Mouse (Mus musculus) spleen, adult 18-20 months (tissue): ENCODE data around the gene Napepld.
"Not testable (repeated sequence)": the region's sequence is repeated elsewhere in the genome, so short reads cannot be mapped to it uniquely, and the experiment has no call there.

Source experiments
- DNase-seq, 2 experiments: peaks; one replicate each; pipeline ENCODE4 v3.0.0; 2022; ENCODE audit warnings: mixed read lengths in 2 of 2

The Napepld gene

GRCm38 (mm10) chr5:21701351-21702008 lies at the start of gene Napepld:
TSS of gene Napepld (minus strand) at chr5:21701396.
- peak; percentile 99 to 100 for DNase-seq

GRCm38 (mm10) chr5:21745966-21746365 lies 44.8 kb upstream of the Napepld start:
- no peak for DNase-seq

GRCm38 (mm10) chr5:21744651-21745050 lies 43.5 kb upstream of the Napepld start:
- DNase-seq, result no peak

- no peak for DNase-seq
Measured at GRCm38 (mm10) chr5:21743606-21744005, 42.4 kb upstream of the Napepld start.

- no peak for DNase-seq
Measured at GRCm38 (mm10) chr5:21739881-21740280, 38.7 kb upstream of the Napepld start.

- DNase-seq, result no peak
Measured at GRCm38 (mm10) chr5:21739120-21739519, 37.9 kb upstream of the Napepld start.

GRCm38 (mm10) chr5:21737620-21738019 lies 36.4 kb upstream of the Napepld start:
- no peak for DNase-seq

GRCm38 (mm10) chr5:21736956-21737585 lies 35.9 kb upstream of the Napepld start, which contains the start of gene Pmpcb:
TSS of gene Pmpcb (plus strand) at chr5:21737141.
- DNase-seq, result peak; percentile 72 to 85

GRCm38 (mm10) chr5:21736046-21736445 lies 34.9 kb upstream of the Napepld start:
- DNase-seq, result no peak

- DNase-seq, result peak; percentile 48 to 66
Measured at GRCm38 (mm10) chr5:21735584-21735983, 34.4 kb upstream of the Napepld start.

GRCm38 (mm10) chr5:21735100-21735499 lies 33.9 kb upstream of the Napepld start:
- DNase-seq, result no peak

GRCm38 (mm10) chr5:21732930-21733329 lies 31.7 kb upstream of the Napepld start:
- DNase-seq, result no peak

- DNase-seq, result no peak
Measured at GRCm38 (mm10) chr5:21732177-21732911, 31.1 kb upstream of the Napepld start.

- no peak for DNase-seq
Measured at GRCm38 (mm10) chr5:21729107-21729506, 27.9 kb upstream of the Napepld start.

GRCm38 (mm10) chr5:21724872-21725271 lies 23.7 kb upstream of the Napepld start:
- no peak for DNase-seq

GRCm38 (mm10) chr5:21724427-21724826 lies 23.2 kb upstream of the Napepld start:
- no peak for DNase-seq

- DNase-seq, result no peak
Measured at GRCm38 (mm10) chr5:21719209-21719608, 18.0 kb upstream of the Napepld start.

GRCm38 (mm10) chr5:21718546-21718945 lies 17.4 kb upstream of the Napepld start:
- no peak for DNase-seq

GRCm38 (mm10) chr5:21717165-21717715 lies 16.0 kb upstream of the Napepld start:
- DNase-seq, result no peak

- no peak for DNase-seq
Measured at GRCm38 (mm10) chr5:21714447-21714846, 13.3 kb upstream of the Napepld start.

GRCm38 (mm10) chr5:21712127-21712715 lies 11.0 kb upstream of the Napepld start:
- DNase-seq, result no peak

- DNase-seq, result not testable (repeated sequence)
Measured at GRCm38 (mm10) chr5:21708011-21708410, 6.8 kb upstream of the Napepld start.

- DNase-seq, result no peak
Measured at GRCm38 (mm10) chr5:21706546-21706945, 5.3 kb upstream of the Napepld start.
